Mouse (Mus musculus): ENCODE results near the gene Psmd9. TPM values are rescaled to one million over a fixed set of nuclear protein-coding genes. Genes with fewer than 3 reads are reported as not detected.
A peak's percentile ranks its signal among the peaks of the same experiment; 100 is the strongest.

Psmd9 gene
- polyA plus RNA-seq (2015; fragmentation: Nextera tagmentation; extraction: Ambion mirVana), result 71.5 and 73.4 TPM in 2 replicates

DNA sequence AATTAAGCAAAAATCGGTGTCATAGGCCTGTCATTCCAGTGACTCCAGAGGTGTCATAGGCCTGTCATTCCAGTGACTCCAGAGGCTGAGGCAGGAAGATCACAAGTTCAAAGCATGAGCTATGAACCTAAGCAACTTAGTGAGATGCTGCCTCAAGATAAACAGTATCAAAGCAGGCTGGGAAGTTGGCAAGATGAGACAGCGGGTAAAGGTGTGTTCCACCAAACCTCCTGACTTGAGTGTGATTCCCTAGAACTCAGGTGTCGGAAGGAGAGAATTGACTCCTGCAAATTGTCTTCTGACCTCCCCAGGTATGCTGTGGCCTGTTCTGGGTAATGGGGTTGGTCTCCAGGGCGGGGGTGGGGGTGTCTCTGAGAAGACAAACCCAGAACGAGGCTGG, at the start of gene Psmd9:
Gene Psmd9 (plus strand): TSS at position 130 of the 400 bp plus-strand sequence.
- no peak for ATAC-seq (replicated peaks)
- no peaks in the 10 kb centered on the region for H3K9me3 ChIP-seq
- H3K27ac ChIP-seq, result no peak within 1 kb of the TSS
- H3K27me3 ChIP-seq (replicated peaks), result no peaks in the 10 kb centered on the region
- WGBS, result 86% methylated on average over 5 of the region's 5 CpGs
- no peaks in the 10 kb centered on the region for H3K4me1 ChIP-seq
- H3K4me2 ChIP-seq, result no peak within 1 kb of the TSS
- no peak within 1 kb of the TSS for H3K9ac ChIP-seq
- H3K4me3 ChIP-seq, result no peak within 1 kb of the TSS
- peaks cover 17% of the 10 kb centered on the region; the same call in 1 of the 2 replicates for H3K36me3 ChIP-seq (replicated peaks)

- H3K27ac ChIP-seq, result no peak overlapping the region
- no peak overlapping the region for H3K4me3 ChIP-seq
- no peaks in the 10 kb centered on the region for H3K9me3 ChIP-seq
- H3K4me2 ChIP-seq, result no peak overlapping the region
- WGBS, result 64% methylated on average over 7 of the region's 7 CpGs
- ATAC-seq (replicated peaks), result no peak
- no peak overlapping the region; the same call in 1 of the 2 replicates for H3K9ac ChIP-seq
- no peaks in the 10 kb centered on the region for H3K27me3 ChIP-seq (replicated peaks)
- 0 out of 2 replicates have a peak, but pooled peaks cover 2% of the 10 kb centered on the region for H3K4me1 ChIP-seq
- no peaks in the 10 kb centered on the region; the same call in 1 of the 2 replicates for H3K36me3 ChIP-seq (replicated peaks)
Observed at GRCm38 (mm10) chr5:123120624-123121215, 48.5 kb upstream of the Psmd9 start.

DNA sequence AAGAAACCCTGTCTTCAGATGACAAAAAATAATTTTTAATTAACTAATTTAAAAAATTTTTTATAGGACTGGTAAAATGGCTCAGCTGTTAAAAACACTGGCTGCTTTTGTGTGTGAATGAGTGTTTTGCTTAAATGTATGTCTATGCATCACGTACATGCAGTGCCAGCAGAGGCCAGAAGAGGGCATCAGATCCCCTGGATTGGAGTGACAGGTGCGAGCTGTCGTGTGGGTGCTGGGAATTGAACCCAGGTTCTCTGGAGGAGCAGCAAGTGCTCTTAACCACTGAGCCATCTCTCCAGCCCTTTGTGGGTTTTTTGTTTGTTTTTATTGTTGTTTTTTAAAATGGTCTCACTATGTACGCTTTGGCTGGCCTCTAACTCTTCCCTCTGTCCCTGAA, 47.0 kb upstream of the Psmd9 start:
- Histone ChIP-seq H3K4me2 (no peak overlapping the region), H3K4me3 (no peak overlapping the region), H3K27ac (no peak overlapping the region), H3K9ac (no peak overlapping the region), H3K9me3 (no peaks in the 10 kb centered on the region), H3K36me3 (replicated peaks) (peaks cover 2% of the 10 kb centered on the region; the same call in 1 of the 2 replicates), H3K4me1 (0 out of 2 replicates have a peak, but pooled peaks cover 2% of the 10 kb centered on the region), H3K27me3 (replicated peaks) (no peaks in the 10 kb centered on the region)
- no peak for ATAC-seq (replicated peaks)
- WGBS, result 85% methylated on average over 4 of the region's 4 CpGs

GRCm38 (mm10) chr5:123125105-123125504, 44.1 kb upstream of the Psmd9 start:
- Histone ChIP-seq H3K27me3 (replicated peaks) (no peaks in the 10 kb centered on the region), H3K27ac (no peak overlapping the region), H3K36me3 (replicated peaks) (peaks cover 2% of the 10 kb centered on the region; the same call in 1 of the 2 replicates), H3K9ac (no peak overlapping the region), H3K9me3 (no peaks in the 10 kb centered on the region), H3K4me1 (0 out of 2 replicates have a peak, but pooled peaks cover 2% of the 10 kb centered on the region), H3K4me2 (no peak overlapping the region), H3K4me3 (no peak overlapping the region)
- WGBS, result 90% methylated on average over 6 of the region's 6 CpGs
- no peak for ATAC-seq (replicated peaks)

- no peak overlapping the region for H3K9ac ChIP-seq
- H3K4me2 ChIP-seq, result no peak overlapping the region
- H3K9me3 ChIP-seq, result no peaks in the 10 kb centered on the region
- no peak overlapping the region for H3K4me3 ChIP-seq
- no peak for ATAC-seq (replicated peaks)
- peaks cover 2% of the 10 kb centered on the region; the same call in 1 of the 2 replicates for H3K36me3 ChIP-seq (replicated peaks)
- H3K27me3 ChIP-seq (replicated peaks), result no peaks in the 10 kb centered on the region
- H3K27ac ChIP-seq, result no peak overlapping the region
- 85% methylated on average over 18 of the region's 18 CpGs for WGBS
- H3K4me1 ChIP-seq, result 0 out of 2 replicates have a peak, but pooled peaks cover 1% of the 10 kb centered on the region
Observed at GRCm38 (mm10) chr5:123125638-123126406, 43.4 kb upstream of the Psmd9 start.

- Histone ChIP-seq H3K27me3 (replicated peaks) (no peaks in the 10 kb centered on the region), H3K4me2 (no peak overlapping the region), H3K4me1 (peaks cover 7% of the 10 kb centered on the region), H3K9ac (no peak overlapping the region), H3K9me3 (no peaks in the 10 kb centered on the region), H3K4me3 (no peak overlapping the region), H3K36me3 (replicated peaks) (peaks cover 2% of the 10 kb centered on the region; the same call in 1 of the 2 replicates), H3K27ac (no peak overlapping the region)
- WGBS, result 79% methylated on average over 6 of the region's 6 CpGs
- ATAC-seq (replicated peaks), result no peak
Observed at GRCm38 (mm10) chr5:123127031-123127430, 42.2 kb upstream of the Psmd9 start.

GRCm38 (mm10) chr5:123128426-123129169, 40.6 kb upstream of the Psmd9 start:
- no peaks in the 10 kb centered on the region for H3K9me3 ChIP-seq
- WGBS, result 55% methylated on average over 10 of the region's 10 CpGs
- peaks cover 22% of the 10 kb centered on the region for H3K4me1 ChIP-seq
- no peak overlapping the region for H3K27ac ChIP-seq
- no peaks in the 10 kb centered on the region for H3K27me3 ChIP-seq (replicated peaks)
- H3K9ac ChIP-seq, result no peak overlapping the region
- peaks cover 2% of the 10 kb centered on the region; the same call in 1 of the 2 replicates for H3K36me3 ChIP-seq (replicated peaks)
- no peak overlapping the region for H3K4me2 ChIP-seq
- no peak overlapping the region for H3K4me3 ChIP-seq
- no peak for ATAC-seq (replicated peaks)

- Histone ChIP-seq H3K4me3 (no peak overlapping the region), H3K27me3 (replicated peaks) (no peaks in the 10 kb centered on the region), H3K4me1 (peaks cover 29% of the 10 kb centered on the region), H3K9ac (no peak overlapping the region), H3K4me2 (no peak overlapping the region), H3K9me3 (no peaks in the 10 kb centered on the region), H3K27ac (no peak overlapping the region), H3K36me3 (replicated peaks) (peaks cover 2% of the 10 kb centered on the region; the same call in 1 of the 2 replicates)
- WGBS, result 88% methylated on average over 10 of the region's 10 CpGs
- no peak for ATAC-seq (replicated peaks)
Observed at GRCm38 (mm10) chr5:123129170-123129757, 39.9 kb upstream of the Psmd9 start.

DNA sequence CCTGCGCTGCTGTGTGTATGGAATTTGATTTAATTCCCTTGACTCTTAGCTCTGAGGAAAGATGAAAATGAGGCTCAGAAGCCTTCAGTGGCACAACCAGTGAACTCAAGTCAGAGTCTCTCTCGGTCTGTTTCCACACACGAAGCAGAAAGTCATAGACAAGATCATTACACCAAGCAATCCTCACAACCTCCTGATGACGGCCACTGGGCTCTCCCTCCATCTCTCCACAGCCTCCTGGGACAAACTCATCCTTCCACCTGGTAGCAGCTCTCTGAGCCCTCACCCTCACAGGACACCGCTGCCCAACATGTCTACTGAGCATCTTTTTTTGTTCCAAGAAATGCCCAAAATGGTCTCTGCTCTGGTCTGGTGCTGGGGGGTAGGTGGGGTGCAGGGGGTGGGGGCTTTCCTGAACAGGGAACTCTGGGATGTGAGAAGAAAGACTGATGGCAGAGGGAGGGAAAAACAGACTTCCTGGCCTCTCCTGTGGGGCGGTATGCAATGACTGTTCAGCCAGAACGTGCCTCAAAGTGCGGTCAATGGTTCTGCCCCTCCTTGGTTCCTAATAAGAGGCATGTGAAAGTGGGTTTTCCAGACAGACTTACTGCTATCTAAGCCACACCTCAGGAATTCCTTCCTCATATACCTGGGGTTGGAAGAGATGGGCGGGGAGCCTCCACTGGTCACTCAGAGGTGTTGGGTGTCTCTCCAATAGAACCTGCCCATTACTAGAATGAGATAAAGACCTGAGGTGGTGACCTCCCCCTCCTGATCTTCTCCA, 39.0 kb upstream of the Psmd9 start:
- Histone ChIP-seq H3K9me3 (no peaks in the 10 kb centered on the region), H3K27ac (no peak overlapping the region), H3K9ac (no peak overlapping the region), H3K36me3 (replicated peaks) (peaks cover 2% of the 10 kb centered on the region; the same call in 1 of the 2 replicates), H3K4me1 (peaks cover 38% of the 10 kb centered on the region), H3K4me2 (no peak overlapping the region), H3K27me3 (replicated peaks) (no peaks in the 10 kb centered on the region), H3K4me3 (no peak overlapping the region)
- 83% methylated on average over 9 of the region's 9 CpGs for WGBS
- ATAC-seq (replicated peaks), result no peak

- no peaks in the 10 kb centered on the region for H3K9me3 ChIP-seq
- H3K4me3 ChIP-seq, result no peak overlapping the region
- H3K27ac ChIP-seq, result no peak overlapping the region
- no peaks in the 10 kb centered on the region for H3K27me3 ChIP-seq (replicated peaks)
- no peak overlapping the region for H3K4me2 ChIP-seq
- peaks cover 44% of the 10 kb centered on the region for H3K4me1 ChIP-seq
- peaks cover 2% of the 10 kb centered on the region; the same call in 1 of the 2 replicates for H3K36me3 ChIP-seq (replicated peaks)
- ATAC-seq (replicated peaks), result no peak
- no peak overlapping the region for H3K9ac ChIP-seq
- WGBS, result 90% methylated on average over 5 of the region's 5 CpGs
Observed at GRCm38 (mm10) chr5:123130814-123131148, 38.4 kb upstream of the Psmd9 start.

- Histone ChIP-seq H3K27me3 (replicated peaks) (no peaks in the 10 kb centered on the region), H3K4me3 (peak within 1 kb of the TSS; percentile 94), H3K4me1 (peaks cover 61% of the 10 kb centered on the region), H3K9me3 (no peaks in the 10 kb centered on the region), H3K9ac (peak within 1 kb of the TSS; percentile 40), H3K4me2 (peak within 1 kb of the TSS; percentile 99), H3K36me3 (replicated peaks) (no peaks in the 10 kb centered on the region), H3K27ac (peak within 1 kb of the TSS; percentile 100)
- 3% methylated on average over 44 of the region's 44 CpGs for WGBS
- peak; percentile 31 for ATAC-seq (replicated peaks)
Observed at GRCm38 (mm10) chr5:123132308-123133071, 36.7 kb upstream of the Psmd9 start, which contains the start of gene Rhof. TSS of gene Rhof (minus strand) at chr5:123132692.
